Mouse (Mus musculus) hindbrain, embryonic 16.5 days (tissue): Measurements from ENCODE around the gene Rprd1b. TPM values are rescaled to one million over a fixed set of nuclear protein-coding genes. Genes with fewer than 3 reads are reported as not detected.

Source experiments
- ATAC-seq: fragments of 200-750 bp; cut with Nextera tagmentation; 2 replicates; pipeline ENCODE4 v1.8.0; 2017; ENCODE audit warnings: moderate TSS enrichment, moderate library complexity
- H3K27ac ChIP-seq: fragments of 300-500 bp; sonication (generic); 2 replicates; pipeline ENCODE4 v1.5.1; 2014; ENCODE audit warnings: low read depth, mild to moderate bottlenecking, control low read depth, low read length, moderate library complexity
- H3K27me3 ChIP-seq: fragments of 300-500 bp; sonication (generic); replicated peaks from 2 replicates; pipeline ENCODE4 v1.6.1; 2014; ENCODE audit warnings: low read length; ENCODE audit not compliant: control insufficient read depth, insufficient read depth
- H3K36me3 ChIP-seq: fragments of 300-500 bp; sonication (generic); 2 replicates; pipeline ENCODE4 v1.6.1; 2014; ENCODE audit warnings: mild to moderate bottlenecking, low read length, moderate library complexity, mixed read lengths; ENCODE audit not compliant: control insufficient read depth, insufficient read depth
- H3K4me1 ChIP-seq: fragments of 300-500 bp; sonication (generic); 2 replicates; pipeline ENCODE4 v1.6.1; 2014; ENCODE audit warnings: low read depth, low read length; ENCODE audit not compliant: control insufficient read depth, insufficient read depth
- H3K4me2 ChIP-seq: fragments of 300-500 bp; sonication (generic); 2 replicates; pipeline ENCODE4 v1.6.1; 2014; ENCODE audit warnings: mild to moderate bottlenecking, low read length, control low read depth, moderate library complexity
- H3K4me3 ChIP-seq: fragments of 300-500 bp; sonication (generic); 2 replicates; pipeline ENCODE4 v1.5.1; 2014; ENCODE audit warnings: mild to moderate bottlenecking, low read length, control low read depth, moderate library complexity
- H3K9ac ChIP-seq: fragments of 300-500 bp; sonication (generic); 2 replicates; pipeline ENCODE4 v1.6.1; 2014; ENCODE audit warnings: low read depth, mild to moderate bottlenecking, control low read depth, low read length, moderate library complexity
- H3K9me3 ChIP-seq: fragments of 300-500 bp; sonication (generic); 2 replicates; pipeline ENCODE4 v1.6.1; 2014; ENCODE audit warnings: mild to moderate bottlenecking, low read length, moderate library complexity; ENCODE audit not compliant: control insufficient read depth
- WGBS: fragments of 180-500 bp; shearing (Covaris S2); extraction: QIAGEN DNeasy Blood & Tissue Kit; methylation state at CpG from one replicate; pipeline ENCODE4 v1.1.7; 2014; 5-methylcytosine and 5-hydroxymethylcytosine counted together
- polyA plus RNA-seq: library from polyadenylated mRNA; unstranded; fragments of >200 nt; fragmentation: Nextera tagmentation; extraction: Ambion mirVana; gene quantifications from 2 replicates; pipeline ENCODE4 v1.2.1, GENCODE M21; 2015

Rprd1b gene
- polyA plus RNA-seq, 1 experiment from 2014 or later = 30.0 TPM

DNA sequence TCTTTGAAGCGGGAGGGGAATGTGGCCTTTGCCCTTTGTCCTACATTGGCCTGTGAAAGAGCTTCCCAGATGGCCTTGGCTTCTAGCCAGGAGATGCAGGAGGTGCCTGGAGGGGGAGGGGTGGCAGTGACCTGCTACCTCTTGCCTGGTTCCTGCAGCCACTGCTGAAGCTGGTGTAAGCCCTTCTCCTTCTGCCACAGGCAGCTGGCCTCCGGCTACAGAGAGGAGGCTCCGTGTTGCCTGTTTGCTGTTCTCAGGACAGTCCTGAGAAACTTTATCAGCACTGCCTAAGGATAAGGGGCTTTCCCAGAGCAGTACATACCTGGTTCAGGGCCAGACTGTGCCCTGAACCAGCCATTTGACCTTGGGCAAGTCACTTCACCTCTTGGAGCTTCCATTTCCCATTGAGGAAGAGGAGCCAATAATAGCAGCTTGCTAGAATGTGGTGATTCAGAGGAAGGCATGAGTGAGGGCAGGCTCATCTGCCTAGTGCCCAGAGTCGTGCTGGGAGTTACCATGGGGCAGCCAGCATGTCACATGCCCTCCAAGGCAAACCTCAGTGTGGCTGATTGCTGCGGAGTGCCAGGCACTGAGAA lies 102.2 kb downstream of the Rprd1b start:
- Histone ChIP-seq H3K36me3 (no peaks in the 10 kb centered on the region), H3K27me3 (no peaks in the 10 kb centered on the region), H3K4me1 (peaks cover 8% of the 10 kb centered on the region), H3K9me3 (no peaks in the 10 kb centered on the region), H3K9ac (no peak overlapping the region), H3K4me3 (no peak overlapping the region), H3K4me2 (no peak overlapping the region), H3K27ac (no peak overlapping the region)
- 35% methylated on average over 5 of the region's 5 CpGs for WGBS
- ATAC-seq = no peak

DNA sequence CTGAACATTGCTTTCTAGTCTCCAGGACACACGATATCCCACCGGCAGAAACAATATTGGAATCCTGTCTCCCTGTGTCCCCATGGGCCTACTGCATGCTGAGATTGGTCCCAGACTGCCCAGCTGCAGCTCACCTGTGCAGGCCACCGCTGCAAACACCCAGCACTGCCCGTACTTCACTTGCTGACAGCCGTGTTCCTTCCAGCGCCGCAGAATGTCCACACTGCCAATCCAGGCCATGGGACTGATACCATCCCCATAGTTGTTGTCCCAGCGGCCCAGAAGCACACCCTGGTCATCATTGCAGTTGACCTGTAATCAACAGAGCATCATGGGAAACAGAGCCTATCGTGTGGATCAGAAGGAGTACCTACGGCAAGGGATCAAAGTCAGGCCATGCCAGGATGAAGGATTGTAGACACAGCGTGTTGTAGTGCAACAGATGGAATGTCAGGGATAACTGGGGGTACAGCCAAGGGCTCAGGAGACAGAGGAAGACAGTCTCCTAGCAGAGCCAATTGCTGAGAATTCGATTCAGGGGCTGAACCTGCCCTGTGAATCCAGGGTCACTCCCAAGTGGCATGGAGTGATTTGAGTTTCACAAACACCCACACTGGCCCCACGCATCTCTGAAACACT lies 103.0 kb downstream of the Rprd1b start:
- no peaks in the 10 kb centered on the region for H3K9me3 ChIP-seq
- WGBS = 92% methylated on average over 13 of the region's 13 CpGs
- no peak for ATAC-seq
- peaks cover 8% of the 10 kb centered on the region for H3K4me1 ChIP-seq
- no peak overlapping the region for H3K4me3 ChIP-seq
- no peaks in the 10 kb centered on the region for H3K36me3 ChIP-seq
- H3K27me3 ChIP-seq = no peaks in the 10 kb centered on the region
- H3K27ac ChIP-seq = no peak overlapping the region
- no peak overlapping the region for H3K9ac ChIP-seq
- H3K4me2 ChIP-seq = no peak overlapping the region

DNA sequence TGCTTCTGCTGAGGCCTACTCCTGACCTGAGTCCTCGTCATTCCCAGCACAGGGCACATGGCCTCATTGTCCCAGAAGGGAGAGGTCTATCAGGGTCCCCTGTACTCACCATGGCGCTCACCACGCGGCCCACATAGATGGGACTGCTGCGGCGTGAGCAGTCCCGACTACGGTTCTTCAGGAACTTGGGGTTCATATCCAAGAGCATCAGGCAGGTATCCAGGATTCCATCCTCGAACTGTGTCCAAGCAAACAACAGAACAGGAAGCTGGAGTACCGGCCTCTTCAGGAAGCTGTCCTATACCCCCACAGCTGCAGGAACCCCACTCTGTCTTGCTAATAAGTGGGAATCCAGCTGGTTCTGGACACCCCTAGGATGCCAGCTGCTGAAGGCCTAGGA lies 104.0 kb downstream of the Rprd1b start:
- no peak for ATAC-seq
- peaks cover 8% of the 10 kb centered on the region for H3K4me1 ChIP-seq
- H3K9ac ChIP-seq = no peak overlapping the region
- no peaks in the 10 kb centered on the region for H3K36me3 ChIP-seq
- H3K9me3 ChIP-seq = no peaks in the 10 kb centered on the region
- H3K27ac ChIP-seq = no peak overlapping the region
- no peaks in the 10 kb centered on the region for H3K27me3 ChIP-seq
- no peak overlapping the region for H3K4me3 ChIP-seq
- 84% methylated on average over 10 of the region's 10 CpGs for whole genome bisulfite sequencing
- H3K4me2 ChIP-seq = no peak overlapping the region

DNA sequence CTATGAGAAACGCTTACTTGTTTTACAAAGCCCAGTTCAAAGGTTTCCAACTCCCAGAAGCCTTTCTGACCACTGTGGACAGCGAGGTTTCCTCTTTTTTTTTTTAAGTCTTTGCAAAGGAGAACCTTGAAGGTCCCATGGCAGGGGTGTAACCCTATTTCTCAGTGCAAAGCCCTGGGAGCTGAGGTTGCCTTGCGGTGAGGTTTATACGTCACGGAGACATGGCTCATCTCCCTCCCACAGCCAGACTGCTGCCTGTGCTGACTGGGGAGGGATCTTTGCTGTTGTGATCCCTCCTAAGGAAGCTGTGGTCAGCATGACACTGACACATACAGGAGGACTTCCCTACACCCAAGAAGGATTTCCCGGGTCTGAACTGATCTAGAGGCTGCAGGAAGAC lies 104.8 kb downstream of the Rprd1b start:
- H3K4me3 ChIP-seq = no peak overlapping the region
- H3K27me3 ChIP-seq = no peaks in the 10 kb centered on the region
- no peaks in the 10 kb centered on the region for H3K9me3 ChIP-seq
- H3K9ac ChIP-seq = no peak overlapping the region
- no peak overlapping the region for H3K4me2 ChIP-seq
- 88% methylated on average over 6 of the region's 6 CpGs for WGBS
- peaks cover 8% of the 10 kb centered on the region for H3K4me1 ChIP-seq
- H3K27ac ChIP-seq = no peak overlapping the region
- no peak for ATAC-seq
- H3K36me3 ChIP-seq = no peaks in the 10 kb centered on the region

DNA sequence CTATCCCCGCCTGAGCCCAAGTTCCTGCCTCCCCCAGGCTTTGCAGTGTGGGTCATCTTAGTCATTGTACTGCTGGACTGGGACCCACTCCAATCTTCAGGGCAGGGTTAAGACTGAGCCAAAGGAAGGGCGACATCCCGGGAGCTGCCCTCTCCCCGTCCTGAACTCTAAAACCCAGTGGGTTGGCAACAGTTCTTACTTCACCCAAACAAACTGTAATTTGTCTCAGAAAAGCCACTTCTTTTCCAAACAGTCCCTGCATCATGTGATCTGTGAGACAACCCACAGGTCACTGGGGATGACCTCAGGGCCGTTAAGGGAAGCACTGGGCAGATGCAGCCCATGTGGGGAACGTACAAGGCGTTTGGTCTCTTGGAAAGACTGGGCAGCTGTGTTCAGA lies 107.9 kb downstream of the Rprd1b start:
- H3K4me1 ChIP-seq = peaks cover 10% of the 10 kb centered on the region
- no peak overlapping the region for H3K27ac ChIP-seq
- H3K9me3 ChIP-seq = no peaks in the 10 kb centered on the region
- no peak overlapping the region for H3K4me2 ChIP-seq
- H3K4me3 ChIP-seq = no peak overlapping the region
- ATAC-seq = no peak
- WGBS = 58% methylated on average over 7 of the region's 7 CpGs
- H3K27me3 ChIP-seq = no peaks in the 10 kb centered on the region
- H3K9ac ChIP-seq = no peak overlapping the region
- no peaks in the 10 kb centered on the region for H3K36me3 ChIP-seq

DNA sequence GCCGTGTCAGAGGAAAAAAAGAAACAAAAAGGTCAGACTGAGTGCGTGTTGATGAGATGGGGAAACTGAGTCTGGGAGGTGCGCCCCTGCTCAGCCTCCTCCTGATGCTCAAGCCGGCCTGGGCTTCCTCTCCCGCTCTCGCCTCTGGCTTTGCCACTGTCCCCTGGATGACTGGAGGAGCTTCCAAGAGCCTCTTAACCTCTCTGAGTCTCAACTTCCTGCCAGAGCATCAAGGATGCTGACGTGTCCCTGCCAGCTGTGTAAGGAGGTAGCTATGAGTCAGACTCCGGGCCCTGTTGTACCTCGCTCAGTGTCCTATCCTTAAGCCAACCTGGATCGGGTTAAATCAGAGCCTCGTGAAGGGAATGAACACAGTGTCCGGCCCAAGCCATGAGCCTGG lies 109.5 kb downstream of the Rprd1b start:
- no peaks in the 10 kb centered on the region for H3K27me3 ChIP-seq
- no peak for ATAC-seq
- peaks cover 10% of the 10 kb centered on the region for H3K4me1 ChIP-seq
- no peak overlapping the region for H3K4me3 ChIP-seq
- no peak overlapping the region for H3K9ac ChIP-seq
- H3K27ac ChIP-seq = no peak overlapping the region
- no peaks in the 10 kb centered on the region for H3K36me3 ChIP-seq
- 89% methylated on average over 12 of the region's 12 CpGs for WGBS
- no peaks in the 10 kb centered on the region for H3K9me3 ChIP-seq
- H3K4me2 ChIP-seq = no peak overlapping the region

DNA sequence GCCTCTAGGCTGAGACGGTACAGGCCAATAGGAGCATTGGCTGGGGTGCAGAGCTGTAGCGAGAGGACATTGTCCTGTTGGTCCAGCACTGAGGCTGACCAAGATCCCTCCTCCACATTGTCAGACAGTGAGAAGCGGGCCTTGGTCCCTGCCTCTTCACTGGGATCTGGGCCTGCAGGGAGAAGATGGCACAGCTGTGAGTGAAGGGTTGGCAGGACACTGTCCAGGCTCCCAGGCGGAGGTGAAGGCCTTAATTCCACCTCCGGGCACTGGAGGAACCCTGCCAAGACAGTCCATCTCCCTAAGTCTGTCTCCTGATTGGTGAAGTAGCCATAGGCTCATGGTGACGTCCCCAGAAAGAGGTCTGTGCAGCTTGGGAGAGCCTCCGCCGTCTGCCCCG lies 110.5 kb downstream of the Rprd1b start:
- no peaks in the 10 kb centered on the region for H3K27me3 ChIP-seq
- no peaks in the 10 kb centered on the region for H3K36me3 ChIP-seq
- no peak overlapping the region for H3K27ac ChIP-seq
- H3K4me3 ChIP-seq = no peak overlapping the region
- no peak for ATAC-seq
- H3K9ac ChIP-seq = no peak overlapping the region
- no peaks in the 10 kb centered on the region for H3K9me3 ChIP-seq
- H3K4me1 ChIP-seq = peaks cover 10% of the 10 kb centered on the region
- H3K4me2 ChIP-seq = no peak overlapping the region
- WGBS = 92% methylated on average over 9 of the region's 9 CpGs

DNA sequence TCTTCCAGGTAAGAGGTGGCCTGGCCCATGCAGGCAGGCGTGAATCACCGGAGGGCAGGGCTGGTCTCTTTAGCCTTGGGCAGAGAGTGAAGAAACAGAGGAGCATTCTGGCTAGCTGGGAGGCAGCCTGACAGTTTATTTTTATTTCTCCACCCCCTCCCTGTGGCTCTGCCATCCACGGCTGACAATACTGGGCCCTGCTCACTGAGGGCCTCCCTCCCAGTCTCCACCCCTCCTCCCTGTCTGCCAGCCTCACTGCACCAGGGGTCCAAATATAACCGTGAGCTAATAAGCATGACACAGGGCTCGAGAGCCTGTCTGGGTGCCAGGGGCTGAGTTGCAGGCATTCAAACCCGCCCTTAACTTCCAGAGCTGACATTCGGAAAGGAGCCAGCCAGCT lies 111.3 kb downstream of the Rprd1b start:
- H3K9me3 ChIP-seq = no peaks in the 10 kb centered on the region
- no peaks in the 10 kb centered on the region for H3K36me3 ChIP-seq
- H3K4me1 ChIP-seq = peaks cover 10% of the 10 kb centered on the region
- ATAC-seq = peak; percentile 90
- no peak overlapping the region for H3K4me3 ChIP-seq
- H3K9ac ChIP-seq = no peak overlapping the region
- H3K27ac ChIP-seq = peak overlapping the region; percentile 51; the same call in 1 of the 2 replicates
- H3K27me3 ChIP-seq = no peaks in the 10 kb centered on the region
- no peak overlapping the region for H3K4me2 ChIP-seq
- 35% methylated on average over 7 of the region's 7 CpGs for WGBS

DNA sequence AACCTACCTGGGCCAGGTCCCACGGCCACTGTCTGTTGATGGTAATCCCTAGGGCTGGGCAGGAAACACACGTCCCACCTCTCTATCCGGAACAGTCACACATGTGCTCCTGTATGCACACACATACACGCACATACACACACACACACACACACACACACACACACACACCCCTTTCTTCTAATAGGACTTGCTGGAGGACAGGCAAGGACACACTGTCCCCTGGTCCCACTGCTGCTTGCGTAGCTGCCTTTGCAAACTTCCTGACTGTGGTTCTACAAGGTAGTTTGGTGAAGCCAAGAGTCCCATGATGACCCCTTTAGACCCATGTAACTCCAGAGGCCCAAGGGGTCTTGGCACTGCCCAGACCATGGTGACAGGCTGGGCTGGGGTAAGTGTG lies 112.4 kb downstream of the Rprd1b start:
- Histone ChIP-seq H3K4me2 (no peak overlapping the region), H3K9ac (no peak overlapping the region)
- no peak for ATAC-seq

More for the DNA sequence above, 112.4 kb downstream of the Rprd1b start:
- peaks cover 10% of the 10 kb centered on the region for H3K4me1 ChIP-seq
- H3K4me3 ChIP-seq = no peak overlapping the region
- H3K9me3 ChIP-seq = no peaks in the 10 kb centered on the region
- H3K36me3 ChIP-seq = no peaks in the 10 kb centered on the region
- 86% methylated on average over 5 of the region's 5 CpGs for WGBS
- H3K27me3 ChIP-seq = no peaks in the 10 kb centered on the region
- H3K27ac ChIP-seq = no peak overlapping the region
